Mouse (Mus musculus) left cerebral cortex, postnatal 25 days (tissue): Measurements from ENCODE around the gene Cuedc1. TPM values are rescaled to one million over a fixed set of nuclear protein-coding genes. Genes with fewer than 3 reads are reported as not detected.

Experiments
- DNase-seq, 2 experiments: peaks; one replicate each; pipeline ENCODE4 v3.0.0; 2022; ENCODE audit warnings: low spot score in 2 of 2, mixed read lengths in 1 of 2
- intact Hi-C: fragments of 180-260 bp; cut with DNase I; formaldehyde crosslinking; loops from one replicate; pipeline ENCODE4 v1.15.1; 2025
- total RNA-seq, 2 experiments: library from RNA; stranded (reverse); gene quantifications; 2 replicates each; pipeline ENCODE4 v1.2.3; 2021

Gene Cuedc1
- 10 to 100 TPM; 28.7 to 29.5 TPM for total RNA-seq

GRCm38 (mm10) chr11:88098021-88098729, at the start of gene Cuedc1:
TSS of gene Cuedc1 (plus strand) at chr11:88098058.
- DNase-seq: no peak
- intact Hi-C loops: loop anchor here (2.0 to 5.0 kb wide), 3 partner anchors 29 to 64 kb away; partner anchors contain the start of gene Vezf1

GRCm38 (mm10) chr11:88048961-88049670, 48.7 kb upstream of the Cuedc1 start:
- intact Hi-C loops: no loop called here
- DNase-seq: peak in 1 of 2 experiments; percentile 19

- intact Hi-C loops: no loop called here
- no peak for DNase-seq
Measured at GRCm38 (mm10) chr11:88049732-88050131, 48.1 kb upstream of the Cuedc1 start.

GRCm38 (mm10) chr11:88052638-88053037, 45.2 kb upstream of the Cuedc1 start:
- intact Hi-C loops: no loop called here
- no peak for DNase-seq

- intact Hi-C loops: no loop called here
- DNase-seq: no peak
Measured at GRCm38 (mm10) chr11:88053821-88054220, 44.0 kb upstream of the Cuedc1 start.

- intact Hi-C loops: no loop called here
- DNase-seq: peak; percentile 45 to 48
Measured at GRCm38 (mm10) chr11:88054589-88054988, 43.3 kb upstream of the Cuedc1 start.

GRCm38 (mm10) chr11:88055777-88056176, 42.1 kb upstream of the Cuedc1 start:
- intact Hi-C loops: no loop called here
- no peak for DNase-seq

- intact Hi-C loops: loop anchor here (2.0 kb wide), 1 partner anchor 139 kb away; no protein-coding TSS in a partner anchor
Measured at GRCm38 (mm10) chr11:88057788-88058187, 40.1 kb upstream of the Cuedc1 start.

GRCm38 (mm10) chr11:88059141-88059540, 38.7 kb upstream of the Cuedc1 start:
- intact Hi-C loops: loop anchor here (2.0 kb wide), 1 partner anchor 138 kb away; no protein-coding TSS in a partner anchor
- peak; percentile 33 to 37 for DNase-seq

More at GRCm38 (mm10) chr11:88057788-88058187, 40.1 kb upstream of the Cuedc1 start:
- no peak for DNase-seq

- DNase-seq: no peak
- intact Hi-C loops: no loop called here
Measured at GRCm38 (mm10) chr11:88061892-88062625, 35.8 kb upstream of the Cuedc1 start.

GRCm38 (mm10) chr11:88065732-88066131, 32.1 kb upstream of the Cuedc1 start:
- intact Hi-C loops: no loop called here
- DNase-seq: no peak

GRCm38 (mm10) chr11:88067191-88067585, 30.7 kb upstream of the Cuedc1 start:
- DNase-seq: no peak
- intact Hi-C loops: no loop called here

- intact Hi-C loops: loop anchor here (2.0 kb wide), 2 partner anchors 31 to 95 kb away; partner anchors contain the start of gene Cuedc1
- peak; percentile 65 to 66 for DNase-seq
Measured at GRCm38 (mm10) chr11:88067586-88068410, 30.1 kb upstream of the Cuedc1 start, which contains the start of gene Vezf1. TSS of gene Vezf1 (plus strand) at chr11:88068279.

GRCm38 (mm10) chr11:88068411-88069245, 29.2 kb upstream of the Cuedc1 start:
- DNase-seq: peak; percentile 17 to 41
- intact Hi-C loops: loop anchor here (2.0 kb wide), 2 partner anchors 30 to 94 kb away; partner anchors contain the start of gene Cuedc1

GRCm38 (mm10) chr11:88069246-88069570, 28.6 kb upstream of the Cuedc1 start:
- no peak for DNase-seq
- intact Hi-C loops: loop anchor here (2.0 kb wide), 2 partner anchors 30 to 94 kb away; partner anchors contain the start of gene Cuedc1

GRCm38 (mm10) chr11:88070392-88070791, 27.5 kb upstream of the Cuedc1 start:
- no peak for DNase-seq
- intact Hi-C loops: loop anchor here (5.0 kb wide), 1 partner anchor 752 kb away; no protein-coding TSS in a partner anchor

GRCm38 (mm10) chr11:88071113-88071512, 26.7 kb upstream of the Cuedc1 start:
- intact Hi-C loops: loop anchor here (5.0 kb wide), 1 partner anchor 751 kb away; no protein-coding TSS in a partner anchor
- no peak for DNase-seq

- intact Hi-C loops: loop anchor here (5.0 kb wide), 1 partner anchor 749 kb away; no protein-coding TSS in a partner anchor
- DNase-seq: no peak
Measured at GRCm38 (mm10) chr11:88073343-88073875, 24.4 kb upstream of the Cuedc1 start.
